Comparison of ENCODE assay signal across 14 mouse cellular contexts in the genomic region with DNA sequence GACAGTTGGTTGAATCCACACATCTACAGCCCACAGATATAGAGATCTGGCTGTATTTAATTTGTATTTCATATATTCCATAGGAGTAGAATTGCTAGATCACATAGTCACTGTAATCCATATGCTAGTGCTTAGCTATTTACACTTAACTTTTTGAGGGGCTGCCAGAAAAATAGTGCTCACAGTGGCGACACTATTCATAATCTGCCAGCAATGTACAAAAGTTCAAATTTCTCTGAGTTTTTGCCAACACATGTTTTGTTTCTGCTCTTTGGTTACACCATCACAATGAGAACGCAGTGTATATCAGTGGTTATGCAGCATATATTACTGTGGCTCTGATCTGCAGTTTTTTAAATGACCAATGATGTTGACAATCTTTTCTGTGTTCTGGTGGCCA.
"Had no signal": no experiment of that assay in that cellular context is flagged by ENCODE, and none has a peak within 500 bp of the region (broad histone marks: within the 10 kb centered on the region; RNA-seq: fewer than 3 reads in every experiment).

No protein-coding gene starts in this region.

- H3K9ac ChIP-seq: limb, embryonic 13.5 days; liver, embryonic 13.5 days had no signal

- H3K4me2 ChIP-seq: limb, embryonic 13.5 days; liver, embryonic 13.5 days; midbrain, embryonic 11.5 days had no signal

- H3K27ac ChIP-seq: kidney, postnatal 0 days; layer of hippocampus, adult 2 months; limb, embryonic 10.5 days; limb, embryonic 13.5 days; liver, embryonic 13.5 days had no signal

- H3K27me3 ChIP-seq: limb, embryonic 13.5 days; liver, embryonic 13.5 days had no signal

- ATAC-seq: intestine, embryonic 16.5 days had no signal

- H3K9me3 ChIP-seq: limb, embryonic 10.5 days; limb, embryonic 13.5 days; liver, embryonic 13.5 days had no signal

- H3K36me3 ChIP-seq: limb, embryonic 10.5 days; limb, embryonic 13.5 days; liver, embryonic 13.5 days had no signal

- DNase-seq: kidney, adult 18-20 months; kidney, postnatal 25 days; layer of hippocampus, adult 9-11 months; liver; liver, embryonic 13.5 days; midbrain, embryonic 14.5 days; thymus, adult 18-20 months; thymus, postnatal 36 days had no signal

- H3K4me1 ChIP-seq: limb, embryonic 13.5 days; liver, embryonic 13.5 days had no signal

- H3K4me3 ChIP-seq: layer of hippocampus, adult 2 months; limb, embryonic 10.5 days; limb, embryonic 13.5 days; liver, embryonic 13.5 days had no signal
